Mouse (Mus musculus): Measurements from ENCODE around the gene Gm36864.

DNA sequence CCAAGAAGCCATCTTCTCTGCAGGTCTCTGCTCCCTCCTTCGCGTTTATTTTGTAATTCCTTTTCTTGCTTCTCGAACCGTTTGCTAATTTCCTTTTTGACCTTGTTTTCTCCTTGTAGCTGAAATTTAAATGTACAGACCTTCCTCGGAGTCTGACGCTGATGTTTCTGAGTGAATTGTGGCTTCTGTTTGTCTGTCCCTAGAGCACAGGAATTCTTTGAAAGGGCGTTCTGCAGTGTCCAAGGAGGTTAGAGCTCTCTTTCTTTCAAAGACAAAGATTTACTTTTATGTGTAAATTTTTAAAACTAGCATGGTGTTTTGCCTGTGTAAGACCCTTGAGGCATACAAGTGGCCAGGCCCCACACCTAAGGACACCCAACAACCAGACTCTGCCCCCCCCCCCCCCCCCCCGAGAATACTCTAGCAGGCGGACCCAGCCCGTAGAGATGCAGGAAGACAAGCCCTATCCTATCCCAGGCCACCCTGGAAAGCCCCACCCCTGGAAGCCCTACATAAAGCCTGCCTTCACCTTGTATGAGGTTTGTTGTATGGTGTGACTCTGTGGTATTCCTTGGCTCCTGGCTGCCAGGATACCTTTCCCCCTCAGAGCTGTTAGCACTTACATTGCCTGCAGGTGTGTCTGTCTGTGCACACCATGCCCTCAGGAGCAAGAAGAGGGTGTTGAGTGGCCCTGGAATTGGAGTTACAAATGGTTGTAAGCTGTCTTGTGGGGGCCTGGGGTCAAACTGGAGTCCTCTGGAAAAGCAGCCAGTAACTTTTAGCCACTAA lies 40.7 kb downstream of the Gm36864 start:
- no peak for TF ChIP-seq CTCF (conservative IDR thresholded peaks at IDR 0.05; ENCODE audit: low read length)
- TF ChIP-seq POU5F1 (IDR thresholded peaks at IDR 0.05; ENCODE audit: borderline replicate concordance, low read length) = no peak
- peak; percentile 32; the same call in 1 of the 2 replicates for TF ChIP-seq NANOG (IDR thresholded peaks at IDR 0.05; ENCODE audit: borderline replicate concordance, low read length)
